Mouse (Mus musculus): Measurements from ENCODE around the gene Smtn.

Gene Smtn

GRCm38 (mm10) chr11:3540451-3541085, at the start of gene Smtn:
TSS of gene Smtn (minus strand) at chr11:3540612.
- DNase-seq (ENCODE audit: low read depth, low spot score), result no peak

- no peak for DNase-seq (ENCODE audit: low read depth, low spot score)
These were observed 47.7 kb upstream of the Smtn start for GRCm38 (mm10) chr11:3588036-3588672.

- peak; percentile 66 for DNase-seq (ENCODE audit: low read depth, low spot score)
These were observed 46.9 kb upstream of the Smtn start for GRCm38 (mm10) chr11:3587350-3587749.

GRCm38 (mm10) chr11:3585983-3586618, 45.7 kb upstream of the Smtn start:
- peak; percentile 60 for DNase-seq (ENCODE audit: low read depth, low spot score)

- no peak for DNase-seq (ENCODE audit: low read depth, low spot score)
These were observed 42.7 kb upstream of the Smtn start for GRCm38 (mm10) chr11:3583127-3583526.

GRCm38 (mm10) chr11:3581908-3582307, 41.5 kb upstream of the Smtn start:
- DNase-seq (ENCODE audit: low read depth, low spot score), result no peak

- DNase-seq (ENCODE audit: low read depth, low spot score), result no peak
These were observed 40.1 kb upstream of the Smtn start for GRCm38 (mm10) chr11:3580306-3581084.

GRCm38 (mm10) chr11:3578050-3578725, 37.8 kb upstream of the Smtn start:
- peak; percentile 54 for DNase-seq (ENCODE audit: low read depth, low spot score)

- no peak for DNase-seq (ENCODE audit: low read depth, low spot score)
These were observed 34.8 kb upstream of the Smtn start for GRCm38 (mm10) chr11:3575238-3575637.

- peak; percentile 50 for DNase-seq (ENCODE audit: low read depth, low spot score)
These were observed 32.7 kb upstream of the Smtn start for GRCm38 (mm10) chr11:3573092-3573491.

GRCm38 (mm10) chr11:3572181-3572580, 31.8 kb upstream of the Smtn start:
- no peak for DNase-seq (ENCODE audit: low read depth, low spot score)

- no peak for DNase-seq (ENCODE audit: low read depth, low spot score)
These were observed 29.9 kb upstream of the Smtn start for GRCm38 (mm10) chr11:3570321-3570720.

GRCm38 (mm10) chr11:3567896-3568295, 27.5 kb upstream of the Smtn start:
- DNase-seq (ENCODE audit: low read depth, low spot score), result no peak

GRCm38 (mm10) chr11:3566018-3566417, 25.6 kb upstream of the Smtn start:
- no peak for DNase-seq (ENCODE audit: low read depth, low spot score)

GRCm38 (mm10) chr11:3564451-3564850, 24.0 kb upstream of the Smtn start:
- no peak for DNase-seq (ENCODE audit: low read depth, low spot score)

- no peak for DNase-seq (ENCODE audit: low read depth, low spot score)
These were observed 23.4 kb upstream of the Smtn start for GRCm38 (mm10) chr11:3563853-3564252.

GRCm38 (mm10) chr11:3560202-3560601, 19.8 kb upstream of the Smtn start:
- DNase-seq (ENCODE audit: low read depth, low spot score), result no peak

GRCm38 (mm10) chr11:3557852-3558251, 17.4 kb upstream of the Smtn start:
- no peak for DNase-seq (ENCODE audit: low read depth, low spot score)

GRCm38 (mm10) chr11:3554976-3555375, 14.6 kb upstream of the Smtn start:
- DNase-seq (ENCODE audit: low read depth, low spot score), result no peak

GRCm38 (mm10) chr11:3549791-3550190, 9.4 kb upstream of the Smtn start:
- DNase-seq (ENCODE audit: low read depth, low spot score), result no peak

GRCm38 (mm10) chr11:3548564-3549295, 8.3 kb upstream of the Smtn start:
- peak; percentile 81 for DNase-seq (ENCODE audit: low read depth, low spot score)
